9 mouse cellular contexts compared by ENCODE assay signal in the genomic region with DNA sequence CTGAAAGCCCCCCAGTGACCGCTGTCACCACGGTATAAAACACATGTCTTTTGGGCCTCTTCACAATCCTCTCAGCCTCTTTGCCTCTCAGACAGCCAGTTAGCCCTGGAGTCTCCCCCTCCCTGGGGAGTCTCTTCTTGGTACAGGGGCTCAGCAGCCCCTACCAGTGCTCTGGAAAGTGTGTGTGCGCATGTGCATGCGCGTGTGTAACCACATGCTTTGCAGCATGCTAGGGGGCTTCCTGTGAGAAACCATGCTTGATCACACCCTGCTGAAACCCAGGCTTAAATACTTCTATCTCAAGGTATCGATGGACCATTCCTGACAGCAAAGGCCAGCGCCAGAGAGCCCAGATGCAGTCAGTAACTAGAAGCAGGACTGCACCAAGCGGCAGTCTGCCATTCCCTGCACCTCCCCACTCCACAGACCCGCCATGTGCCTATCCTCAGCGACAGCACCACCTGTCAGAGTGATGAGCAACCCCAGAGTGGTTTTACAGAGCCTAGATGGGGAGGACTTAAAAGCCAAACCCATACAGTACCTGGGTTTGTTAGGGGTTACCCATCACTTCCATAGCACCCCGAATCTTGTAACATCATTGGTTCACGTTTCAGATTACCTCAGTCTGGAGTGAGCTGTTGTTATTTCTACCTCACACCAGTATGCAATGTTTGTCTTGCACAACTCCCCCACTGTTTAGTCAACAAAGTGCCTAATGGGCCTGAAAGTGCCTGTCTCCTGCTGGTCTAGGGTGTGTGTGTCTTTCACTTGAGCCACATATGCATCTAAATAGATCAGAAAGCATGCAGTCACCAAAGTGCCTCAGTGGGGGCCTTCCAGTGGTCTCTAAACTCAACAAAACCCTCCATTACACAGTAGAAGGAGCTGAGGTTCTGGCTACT.
DNase-seq lines count a peak whose midpoint lies in the region; ATAC-seq lines count a peak whose summit lies in the region.
"Had no signal": no experiment of that assay in that cellular context is flagged by ENCODE, and none has a peak within 500 bp of the region (broad histone marks: within the 10 kb centered on the region; RNA-seq: fewer than 3 reads in every experiment).

No protein-coding gene starts in this region.

- no peaks in the 10 kb centered on the region for H3K36me3 ChIP-seq in heart, embryonic 10.5 days
- no peaks in the 10 kb centered on the region for H3K36me3 ChIP-seq in liver, embryonic 16.5 days (ENCODE audit: control insufficient read depth, insufficient read depth)
- H3K36me3 ChIP-seq: stomach, embryonic 15.5 days had no signal

- 54% methylated on average over 12 of the region's 12 CpGs for WGBS in heart, embryonic 10.5 days
- WGBS in liver, embryonic 16.5 days (ENCODE audit: insufficient replicate concordance) = 63% methylated on average over 12 of the region's 12 CpGs

- no peak overlapping the region for H3K4me2 ChIP-seq in liver, embryonic 16.5 days (ENCODE audit: low read depth, low read length)
- H3K4me2 ChIP-seq: stomach, embryonic 15.5 days had no signal

- no peak for DNase-seq in heart, embryonic 10.5 days (ENCODE audit: low spot score)
- no peak for DNase-seq in heart, postnatal 14 days
- peak; percentile 55 to 58 for DNase-seq in spleen, postnatal 36 days (ENCODE audit: low spot score in 2 of 2)
- DNase-seq in spleen, postnatal 4 days (ENCODE audit: low spot score in 2 of 2) = no peak
- no peak for DNase-seq in frontal cortex, postnatal 25 days (ENCODE audit: low spot score in 2 of 2)
- DNase-seq in kidney, adult 11 months = no peak
- DNase-seq in right cerebral cortex, postnatal 36 days (ENCODE audit: low spot score in 2 of 2) = no peak

- peak; percentile 63; the same call in 1 of the 2 replicates for ATAC-seq in liver, embryonic 16.5 days (ENCODE audit: low read depth)

- H3K9ac ChIP-seq in liver, embryonic 16.5 days (ENCODE audit: low read depth, low read length) = no peak overlapping the region
- H3K9ac ChIP-seq: stomach, embryonic 15.5 days had no signal

- H3K4me3 ChIP-seq in heart, embryonic 10.5 days = no peak overlapping the region
- no peak overlapping the region for H3K4me3 ChIP-seq in liver, embryonic 16.5 days (ENCODE audit: low read depth, low read length)
- H3K4me3 ChIP-seq: stomach, embryonic 15.5 days had no signal

- H3K27ac ChIP-seq in heart, embryonic 10.5 days = peak overlapping the region; percentile 59; the same call in 1 of the 2 replicates
- 0 out of 2 replicates have a peak overlapping the region, but pooled peaks have one; percentile 35 for H3K27ac ChIP-seq in liver, embryonic 16.5 days (ENCODE audit: low read length)
- H3K27ac ChIP-seq: stomach, embryonic 15.5 days had no signal

- no peaks in the 10 kb centered on the region for H3K27me3 ChIP-seq in heart, embryonic 10.5 days (ENCODE audit: insufficient read depth, poor library complexity, severe bottlenecking)
- H3K27me3 ChIP-seq in liver, embryonic 16.5 days (ENCODE audit: control insufficient read depth, insufficient read depth, low read depth, low read length) = no peaks in the 10 kb centered on the region
- H3K27me3 ChIP-seq: stomach, embryonic 15.5 days had no signal

- peaks cover 58% of the 10 kb centered on the region for H3K4me1 ChIP-seq in heart, embryonic 10.5 days
- H3K4me1 ChIP-seq in liver, embryonic 16.5 days (ENCODE audit: control insufficient read depth, low read depth, low read length) = peaks cover 8% of the 10 kb centered on the region

- intact Hi-C loops in heart, postnatal 14 days (cut with DNase I) = loop anchor here (5.0 kb wide), 1 partner anchor 136 kb away; no protein-coding TSS in a partner anchor

- no peaks in the 10 kb centered on the region for H3K9me3 ChIP-seq in heart, embryonic 10.5 days
- H3K9me3 ChIP-seq in liver, embryonic 16.5 days (replicated peaks; ENCODE audit: control insufficient read depth, low read length) = no peaks in the 10 kb centered on the region
- H3K9me3 ChIP-seq: stomach, embryonic 15.5 days had no signal

Comparison
In these comparisons a context has a peak if more than half of its experiments do, and no peak if none do; other contexts are left out.
1. DNase-seq: peak in spleen, postnatal 36 days (2 of 2); none in heart, embryonic 10.5 days (single experiment), heart, postnatal 14 days (0 of 2), spleen, postnatal 4 days (0 of 2), frontal cortex, postnatal 25 days (0 of 2), kidney, adult 11 months (single experiment) and right cerebral cortex, postnatal 36 days (0 of 2).